Mouse (Mus musculus): ENCODE data around the gene Card10.

Gene Card10

GRCm38 (mm10) chr15:78730315-78731049, 72.4 kb downstream of the Card10 start:
- no peak for DNase-seq

GRCm38 (mm10) chr15:78726697-78727096, 76.1 kb downstream of the Card10 start:
- no peak for DNase-seq
